In the genomic region with DNA sequence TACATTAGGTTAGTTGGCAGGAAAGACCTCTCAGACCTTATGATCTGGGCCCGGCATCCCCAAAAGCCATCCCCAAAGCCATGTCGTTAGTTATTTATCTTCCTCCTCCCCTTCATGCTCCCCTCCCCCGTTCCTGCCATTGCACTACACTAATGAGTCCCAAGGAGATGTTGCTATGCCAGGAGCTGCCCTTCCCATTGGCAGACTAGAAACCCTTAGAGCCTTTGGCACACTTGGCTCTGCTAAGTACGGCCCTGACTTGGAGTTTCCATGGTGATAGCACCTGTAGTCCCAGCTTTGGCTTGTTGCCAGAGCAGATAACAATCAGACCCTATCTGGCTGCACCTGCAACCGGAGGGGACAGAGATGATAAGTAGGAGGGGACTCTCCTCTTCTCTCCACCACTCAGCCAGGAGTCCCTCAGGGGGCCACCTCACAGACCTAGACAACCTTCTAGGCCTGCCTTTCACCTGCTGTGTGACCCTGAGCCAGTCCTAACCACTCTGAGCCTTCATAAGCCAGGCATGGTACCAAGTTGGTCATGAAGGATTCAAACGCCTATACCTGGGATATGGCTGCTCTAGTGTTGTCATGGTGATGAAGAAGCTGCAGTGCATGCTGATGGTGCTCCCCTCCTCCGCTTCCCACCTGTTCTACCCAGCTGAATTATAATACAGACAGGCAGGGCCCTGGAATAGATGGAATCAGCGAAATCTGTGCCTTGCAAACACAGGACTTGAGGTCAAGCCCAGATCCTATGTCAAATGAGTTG, we compare ENCODE assay signal across 13 mouse cellular contexts.
A peak's percentile ranks its signal among the peaks of the same experiment; 100 is the strongest.
DNase-seq lines count a peak whose midpoint lies in the region; ATAC-seq lines count a peak whose summit lies in the region.
"Had no signal": no experiment of that assay in that cellular context is flagged by ENCODE, and none has a peak within 500 bp of the region (broad histone marks: within the 10 kb centered on the region; RNA-seq: fewer than 3 reads in every experiment).

No protein-coding gene starts in this region.

- H3K36me3 ChIP-seq in kidney, embryonic 14.5 days (ENCODE audit: control insufficient read depth, insufficient read depth, low read length) = no peaks in the 10 kb centered on the region
- no peaks in the 10 kb centered on the region for H3K36me3 ChIP-seq in midbrain, embryonic 13.5 days
- H3K36me3 ChIP-seq: limb, embryonic 13.5 days had no signal

- H3K4me1 ChIP-seq in kidney, embryonic 14.5 days (ENCODE audit: control insufficient read depth, insufficient read depth, low read length) = no peaks in the 10 kb centered on the region
- peaks cover 23% of the 10 kb centered on the region for H3K4me1 ChIP-seq in midbrain, embryonic 13.5 days (replicated peaks)

- WGBS in kidney, embryonic 14.5 days = 70% methylated on average over 8 of the region's 8 CpGs
- WGBS in midbrain, embryonic 13.5 days = 52% methylated on average over 8 of the region's 8 CpGs

- no peak for DNase-seq in kidney, postnatal 10 days
- peak; percentile 12 to 14 for DNase-seq in right cerebral cortex, adult 2 months (ENCODE audit: low spot score in 2 of 2)
- DNase-seq in right cerebral cortex, postnatal 4 days = no peak
- no peak for DNase-seq in natural killer cell, adult 2 months (ENCODE audit: low spot score in 2 of 2)
- DNase-seq in adrenal gland, postnatal 10 days = no peak
- DNase-seq: adrenal gland, postnatal 14 days; embryo, embryonic 11 days; heart, postnatal 36 days; lung, adult 18-20 months had no signal

- ATAC-seq in kidney, embryonic 14.5 days (ENCODE audit: low FRiP score, low TSS enrichment) = peak; percentile 62
- ATAC-seq in midbrain, embryonic 13.5 days = peak; percentile 88

- H3K27ac ChIP-seq in kidney, embryonic 14.5 days (ENCODE audit: low read depth, low read length) = no peak overlapping the region
- H3K27ac ChIP-seq in midbrain, embryonic 13.5 days = peak overlapping the region; percentile 63; the same call in 1 of the 2 replicates
- H3K27ac ChIP-seq: kidney, postnatal 0 days; limb, embryonic 13.5 days had no signal

- no peaks in the 10 kb centered on the region for H3K27me3 ChIP-seq in kidney, embryonic 14.5 days (ENCODE audit: control insufficient read depth, insufficient read depth, low read length)
- peaks cover 4% of the 10 kb centered on the region; the same call in 1 of the 2 replicates for H3K27me3 ChIP-seq in midbrain, embryonic 13.5 days
- H3K27me3 ChIP-seq: limb, embryonic 13.5 days had no signal

- no peak overlapping the region for H3K4me3 ChIP-seq in kidney, embryonic 14.5 days (ENCODE audit: low read length)
- no peak overlapping the region for H3K4me3 ChIP-seq in midbrain, embryonic 13.5 days (replicated peaks)
- H3K4me3 ChIP-seq: limb, embryonic 13.5 days had no signal

- H3K9ac ChIP-seq in kidney, embryonic 14.5 days (ENCODE audit: low read depth, low read length) = no peak overlapping the region
- no peak overlapping the region for H3K9ac ChIP-seq in midbrain, embryonic 13.5 days (replicated peaks)
- H3K9ac ChIP-seq: limb, embryonic 13.5 days had no signal

- no peak overlapping the region for H3K4me2 ChIP-seq in kidney, embryonic 14.5 days (replicated peaks; ENCODE audit: low read depth, low read length)
- H3K4me2 ChIP-seq in midbrain, embryonic 13.5 days (replicated peaks) = no peak overlapping the region
- H3K4me2 ChIP-seq: limb, embryonic 13.5 days had no signal

- no peaks in the 10 kb centered on the region for H3K9me3 ChIP-seq in kidney, embryonic 14.5 days (ENCODE audit: control insufficient read depth, low read length)
- H3K9me3 ChIP-seq in midbrain, embryonic 13.5 days = 0 out of 2 replicates have a peak, but pooled peaks cover 6% of the 10 kb centered on the region
- H3K9me3 ChIP-seq: limb, embryonic 13.5 days had no signal

Comparison
In these comparisons a context has a peak if more than half of its experiments do, and no peak if none do; other contexts are left out.
1. DNase-seq: peak in right cerebral cortex, adult 2 months (2 of 2); none in kidney, postnatal 10 days (single experiment), right cerebral cortex, postnatal 4 days (single experiment), natural killer cell, adult 2 months (0 of 2) and adrenal gland, postnatal 10 days (single experiment).